Mouse (Mus musculus): ENCODE data around the gene Siah3.

DNA sequence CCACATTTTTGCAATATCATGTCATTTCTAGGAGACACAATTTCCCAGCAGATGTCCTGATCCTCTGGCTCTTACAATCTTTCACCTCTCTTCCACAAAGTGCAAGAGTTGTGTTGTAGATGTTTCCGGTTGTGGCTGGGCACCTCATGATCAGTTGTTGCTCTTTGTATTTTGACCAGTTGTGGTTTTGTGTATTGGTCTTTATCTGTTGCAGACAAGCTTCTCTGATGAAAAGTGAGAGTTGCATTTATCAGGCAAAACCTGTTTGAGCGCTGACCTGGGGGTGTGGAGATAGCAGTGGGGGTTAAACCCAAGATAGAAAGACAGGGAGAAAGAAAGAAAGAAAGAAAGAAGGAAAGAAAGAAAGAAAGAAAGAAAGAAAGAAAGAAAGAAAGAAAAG lies 68.9 kb downstream of the Siah3 start:
- TF ChIP-seq CTCF (IDR thresholded peaks at IDR 0.05; ENCODE audit: control insufficient read depth, insufficient read depth, low read length), result no peak
- no peak for TF ChIP-seq POLR2A (IDR thresholded peaks at IDR 0.05; ENCODE audit: borderline replicate concordance, control insufficient read depth, low read depth, low read length)
